Mouse (Mus musculus): ENCODE measurements around the gene Ppp1r13b.

DNA sequence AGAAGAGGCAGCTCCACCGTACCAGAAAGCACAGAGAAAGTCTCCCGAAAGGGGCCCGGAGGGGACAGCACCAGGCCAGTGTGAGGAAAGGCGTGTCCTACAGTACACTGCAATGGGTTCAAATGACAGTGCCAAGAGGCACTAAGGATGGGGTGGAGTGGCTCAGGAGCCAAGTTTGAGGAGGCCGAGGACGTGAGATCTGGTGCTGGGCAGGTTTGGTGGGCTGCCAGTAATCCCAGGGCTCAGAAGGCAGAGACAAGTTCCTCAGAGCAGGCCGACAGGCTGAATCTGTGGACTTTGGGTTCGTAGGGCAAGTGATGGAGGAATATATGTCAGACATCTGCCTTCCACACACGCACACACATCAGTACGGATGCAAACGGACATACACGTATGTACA, 95.3 kb downstream of the Ppp1r13b start:
- no peak for TF ChIP-seq CTCF (IDR thresholded peaks at IDR 0.05; ENCODE audit: low read depth)
- no peak for TF ChIP-seq EP300 (optimal IDR thresholded peaks at IDR 0.05)
